Mouse (Mus musculus): ENCODE results near the gene Mrpl40.

- TF ChIP-seq CTCF (IDR thresholded peaks at IDR 0.05; ENCODE audit: control insufficient read depth, insufficient read depth, insufficient replicate concordance, low read depth, low read length) = no peak
- TF ChIP-seq POLR2A (IDR thresholded peaks at IDR 0.05; ENCODE audit: control insufficient read depth, low read depth, low read length) = no peak
These were observed 7.4 kb upstream of the Mrpl40 start for GRCm38 (mm10) chr16:18884044-18884443.
